Mouse (Mus musculus) olfactory bulb, adult 2 months (tissue): ENCODE results near the gene Hlcs. TPM values are rescaled to one million over a fixed set of nuclear protein-coding genes. Genes with fewer than 3 reads are reported as not detected.

ENCODE experiments used
- H3K27ac ChIP-seq: fragments of 200-500 bp; 2 replicates; pipeline ENCODE4 v1.5.1; 2012; ENCODE audit warnings: low read depth, low read length; ENCODE audit not compliant: insufficient read depth
- H3K4me1 ChIP-seq: fragments of 200-500 bp; 2 replicates; pipeline ENCODE4 v1.6.1; 2012; ENCODE audit warnings: low read length; ENCODE audit not compliant: control insufficient read depth, insufficient read depth
- H3K4me3 ChIP-seq: fragments of 200-500 bp; 2 replicates; pipeline ENCODE4 v1.5.1; 2012; ENCODE audit warnings: mild to moderate bottlenecking, low read depth, low read length, moderate library complexity; ENCODE audit not compliant: insufficient read depth
- CTCF ChIP-seq: fragments of 200-500 bp; IDR thresholded peaks from 2 replicates; pipeline ENCODE4 v1.5.1; 2012; ENCODE audit warnings: low read depth, mild to moderate bottlenecking, low read length, moderate library complexity; ENCODE audit not compliant: insufficient read depth
- POLR2A ChIP-seq: fragments of 200-500 bp; IDR thresholded peaks from 2 replicates; pipeline ENCODE4 v1.6.1; 2012; ENCODE audit warnings: mild to moderate bottlenecking, low read depth, low read length, moderate library complexity; ENCODE audit not compliant: insufficient read depth
- WGBS: fragments of 180-500 bp; shearing (Covaris S2); methylation state at CpG from one replicate; pipeline ENCODE4 v1.1.7; 2018; 5-methylcytosine and 5-hydroxymethylcytosine counted together
- polyA plus RNA-seq: library from polyadenylated mRNA; stranded (reverse); fragments of >200 nt; gene quantifications from 2 replicates; pipeline ENCODE4 v1.2.4, GENCODE M21; 2012; ENCODE audit warnings: low replicate concordance; ENCODE audit not compliant: missing spikeins, insufficient read depth, insufficient read length

Gene Hlcs
- polyA plus RNA-seq, 1 experiment, result not detected

DNA sequence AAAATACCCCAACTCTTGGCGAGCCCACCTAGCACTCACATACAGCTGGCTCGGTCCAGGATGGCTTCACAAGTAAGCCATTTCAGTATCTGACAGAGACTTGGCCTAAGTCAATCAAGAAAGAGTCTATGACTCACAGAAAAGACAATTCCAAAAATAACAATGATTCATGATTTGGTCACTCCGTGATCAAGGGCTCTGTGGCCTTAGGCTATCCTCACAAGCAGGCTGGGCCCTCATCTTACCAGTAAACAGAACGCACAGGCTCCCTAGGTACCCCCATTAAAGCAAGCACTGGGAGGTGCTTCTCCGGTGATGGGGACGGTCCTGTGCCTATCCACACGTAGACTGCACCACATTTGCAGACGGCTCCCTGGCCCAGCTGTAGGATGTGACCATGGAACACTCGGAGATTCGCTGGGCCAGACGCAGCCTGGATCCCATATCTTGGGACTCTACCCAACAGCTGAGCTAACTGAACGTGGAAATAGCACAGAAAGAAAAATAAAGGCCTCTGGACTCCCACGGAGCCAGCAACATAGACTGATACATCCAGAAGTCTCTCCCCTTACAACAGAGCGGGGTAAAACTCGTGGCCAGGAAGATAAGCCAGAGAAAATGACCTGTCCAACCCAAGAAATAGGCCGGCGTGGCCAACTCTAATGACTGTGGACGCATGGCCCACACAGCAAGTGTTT, 84.4 kb downstream of the Hlcs start:
- 91% methylated on average over 18 of the region's 18 CpGs for WGBS

DNA sequence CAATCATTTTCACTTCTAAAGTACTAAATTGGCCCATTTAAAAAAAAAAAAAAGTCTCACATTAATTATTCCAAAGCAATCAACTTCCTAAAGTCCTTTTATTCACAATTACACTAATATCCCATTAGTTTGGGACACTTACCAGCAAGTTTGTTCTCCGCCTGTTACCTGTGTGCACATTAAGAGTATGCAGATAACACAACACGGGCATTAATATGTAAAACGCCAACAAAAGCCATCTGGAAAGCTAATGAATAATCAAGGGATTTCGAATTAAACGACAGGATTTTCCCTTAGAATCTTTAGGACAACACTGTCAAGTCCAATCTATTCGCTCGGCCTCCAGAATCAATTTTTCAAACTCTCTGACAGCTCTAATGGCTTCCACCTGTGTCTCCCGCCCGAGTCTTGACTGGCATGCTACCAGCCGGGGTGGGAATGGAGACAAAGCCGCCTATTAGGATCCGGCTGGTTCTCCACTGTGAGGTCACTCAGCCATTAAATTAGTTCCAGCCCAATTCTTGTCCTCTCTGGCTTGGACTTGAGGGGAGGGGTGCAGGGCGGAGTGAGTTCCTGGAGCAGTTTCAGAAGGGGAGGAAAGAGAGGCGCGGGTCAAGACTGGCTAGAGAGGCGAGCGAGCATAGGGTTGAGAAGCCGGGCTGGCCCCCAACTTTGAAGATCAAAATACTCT, 85.9 kb downstream of the Hlcs start:
- no peak overlapping the region for H3K4me3 ChIP-seq
- no peak overlapping the region for H3K27ac ChIP-seq
- H3K4me1 ChIP-seq, result no peaks in the 10 kb centered on the region; the same call in none of the 2 replicates
- WGBS, result 48% methylated on average over 18 of the region's 18 CpGs
- TF ChIP-seq POLR2A, result no peak
- TF ChIP-seq CTCF, result no peak

More for the DNA sequence above, 84.4 kb downstream of the Hlcs start:
- Histone ChIP-seq H3K27ac (no peak overlapping the region), H3K4me3 (no peak overlapping the region), H3K4me1 (no peaks in the 10 kb centered on the region; the same call in none of the 2 replicates)
- TF ChIP-seq CTCF (no peak), POLR2A (no peak)

GRCm38 (mm10) chr16:94223363-94223720, 90.0 kb downstream of the Hlcs start:
- Histone ChIP-seq H3K27ac (no peak overlapping the region), H3K4me1 (no peaks in the 10 kb centered on the region; the same call in none of the 2 replicates), H3K4me3 (no peak overlapping the region)
- 91% methylated on average over 8 of the region's 8 CpGs for WGBS
- no peak for TF ChIP-seq CTCF
- TF ChIP-seq POLR2A, result no peak

DNA sequence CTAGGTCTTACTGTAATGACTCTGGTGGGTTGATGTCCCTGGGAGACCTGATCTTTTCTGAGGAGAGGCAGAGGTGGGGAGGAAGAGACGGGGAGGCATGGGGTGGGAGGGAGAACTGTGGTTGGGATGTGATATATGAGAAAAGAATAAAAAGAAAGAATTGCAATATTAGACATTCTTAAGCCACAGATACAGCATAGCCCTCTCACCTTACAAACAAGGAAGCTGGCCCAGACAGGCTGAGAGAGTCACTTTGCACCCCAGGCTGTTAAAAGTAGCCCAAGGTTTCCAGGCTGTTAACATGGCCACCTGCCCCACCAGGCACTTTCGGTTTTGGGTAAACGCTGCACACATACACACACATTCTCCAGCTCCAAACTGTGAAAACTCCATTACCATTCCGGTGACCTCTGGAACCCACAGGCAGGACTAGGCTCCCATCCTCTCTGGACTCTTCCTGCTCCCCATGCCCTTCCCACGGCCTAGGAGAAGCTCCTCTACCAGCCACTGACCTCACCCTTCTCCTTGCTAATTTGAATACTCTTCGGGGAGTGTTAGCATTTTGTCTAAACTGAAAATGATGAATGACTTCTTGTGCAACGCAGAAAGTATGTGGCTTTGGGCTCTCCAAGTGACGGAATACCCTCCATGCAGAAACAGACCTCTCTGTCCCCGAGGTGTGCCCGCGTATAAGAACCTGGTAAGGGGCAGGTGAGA, 90.6 kb downstream of the Hlcs start:
- TF ChIP-seq POLR2A (no peak), CTCF (no peak)
- Histone ChIP-seq H3K4me3 (no peak overlapping the region), H3K4me1 (no peaks in the 10 kb centered on the region; the same call in none of the 2 replicates), H3K27ac (no peak overlapping the region)
- 91% methylated on average over 11 of the region's 11 CpGs for WGBS

- Histone ChIP-seq H3K4me3 (no peak overlapping the region), H3K4me1 (peaks cover 25% of the 10 kb centered on the region), H3K27ac (peak overlapping the region; percentile 94; the same call in 1 of the 2 replicates)
- 87% methylated on average over 15 of the region's 15 CpGs for WGBS
- TF ChIP-seq CTCF (no peak), POLR2A (no peak)
Observed at GRCm38 (mm10) chr16:94210689-94211357, 102.5 kb downstream of the Hlcs start.

DNA sequence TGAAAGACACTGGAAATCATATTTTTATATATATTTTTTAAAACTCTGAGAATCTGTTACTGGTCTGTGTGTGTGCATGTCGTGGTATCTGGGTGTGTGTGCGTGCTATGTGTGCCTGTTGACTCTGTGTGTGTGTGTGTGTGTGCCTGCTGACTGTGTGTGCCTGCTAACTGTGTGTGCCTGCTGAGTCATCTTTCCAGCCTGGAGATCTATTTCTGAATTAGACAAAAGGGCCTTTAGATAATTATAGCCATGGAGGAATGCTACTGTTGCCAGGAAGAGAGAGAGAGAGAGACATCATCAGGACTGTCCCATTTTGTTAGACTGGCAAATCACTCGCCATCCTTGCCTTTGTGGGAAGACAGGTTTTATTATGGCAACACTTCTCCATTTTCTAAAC, 103.7 kb downstream of the Hlcs start:
- WGBS, result 15% methylated on average over 3 of the region's 3 CpGs
- peaks cover 36% of the 10 kb centered on the region for H3K4me1 ChIP-seq
- H3K4me3 ChIP-seq, result no peak overlapping the region
- TF ChIP-seq CTCF (no peak), POLR2A (no peak)
- peak overlapping the region; percentile 94 for H3K27ac ChIP-seq

GRCm38 (mm10) chr16:94208826-94209225, 104.5 kb downstream of the Hlcs start:
- 84% methylated on average over 10 of the region's 10 CpGs for WGBS
- Histone ChIP-seq H3K27ac (no peak overlapping the region), H3K4me1 (peaks cover 38% of the 10 kb centered on the region), H3K4me3 (no peak overlapping the region)
- TF ChIP-seq CTCF (no peak), POLR2A (no peak)

DNA sequence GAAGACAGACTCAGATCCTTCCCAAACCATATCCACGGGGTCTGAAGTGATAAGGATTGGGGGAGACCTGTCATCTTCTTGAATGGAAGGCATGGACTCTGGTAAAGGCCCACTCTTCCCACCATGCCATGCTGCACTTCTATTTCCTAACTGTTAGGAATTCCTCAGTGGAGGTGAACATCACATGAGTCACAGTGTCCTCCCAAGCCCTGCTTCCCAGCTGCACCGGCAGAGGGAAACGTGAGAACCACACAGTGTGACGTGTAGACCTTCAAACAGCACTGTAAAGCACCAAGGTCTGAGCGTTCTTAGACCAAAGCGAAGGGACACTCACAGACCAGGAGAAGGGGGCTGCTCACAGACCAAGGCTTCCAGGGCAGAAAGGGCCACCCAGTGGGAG, 105.2 kb downstream of the Hlcs start:
- 66% methylated on average over 6 of the region's 6 CpGs for WGBS
- Histone ChIP-seq H3K4me1 (peaks cover 38% of the 10 kb centered on the region), H3K4me3 (no peak overlapping the region), H3K27ac (no peak overlapping the region)
- TF ChIP-seq POLR2A, result no peak
- no peak for TF ChIP-seq CTCF
